Mouse (Mus musculus) ES-E14 (cell line): ENCODE results near the gene Nav2.

Experiments used
- MAFK ChIP-seq: IDR thresholded peaks from 2 replicates; pipeline ENCODE4 v1.6.1; 2014; ENCODE audit warnings: mild to moderate bottlenecking, low read depth, low read length, inconsistent platforms; ENCODE audit not compliant: insufficient read depth
- ZC3H11A ChIP-seq: IDR thresholded peaks from 2 replicates; pipeline ENCODE4 v1.6.1; 2012; ENCODE audit warnings: low read depth, mild to moderate bottlenecking, inconsistent platforms, low read length, borderline replicate concordance

- TF ChIP-seq ZC3H11A (no peak), MAFK (no peak)
Observed at GRCm38 (mm10) chr7:48981814-48982213, 73.3 kb downstream of the Nav2 start.
